Comparison of ENCODE assay signal across 18 mouse cellular contexts in genomic region chr2:33801336-33801735, GRCm38 (mm10).
A peak's percentile ranks its signal among the peaks of the same experiment; 100 is the strongest.
DNase-seq lines count a peak whose midpoint lies in the region; ATAC-seq and TF ChIP-seq lines count a peak whose summit lies in the region.
"Had no signal": no experiment of that assay in that cellular context is flagged by ENCODE, and none has a peak within 500 bp of the region (broad histone marks: within the 10 kb centered on the region; RNA-seq: fewer than 3 reads in every experiment).

No protein-coding gene starts in this region.

- H3K4me3 ChIP-seq in gastrocnemius, adult 2 months: peak overlapping the region; percentile 44
- H3K4me3 ChIP-seq in limb, embryonic 10.5 days: no peak overlapping the region
- no peak overlapping the region for H3K4me3 ChIP-seq in lung, embryonic 15.5 days
- H3K4me3 ChIP-seq: embryonic facial prominence, embryonic 10.5 days; heart, embryonic 15.5 days; stomach, embryonic 15.5 days had no signal

- no peaks in the 10 kb centered on the region for H3K9me3 ChIP-seq in limb, embryonic 10.5 days (replicated peaks)
- H3K9me3 ChIP-seq in lung, embryonic 15.5 days: no peaks in the 10 kb centered on the region
- H3K9me3 ChIP-seq: embryonic facial prominence, embryonic 10.5 days; heart, embryonic 15.5 days; stomach, embryonic 15.5 days had no signal

- DNase-seq in gastrocnemius, adult 2 months: peak; percentile 25
- DNase-seq in gastrocnemius, postnatal 4 days (ENCODE audit: low spot score in 2 of 2): no peak
- DNase-seq in limb, embryonic 10.5 days (ENCODE audit: low spot score): no peak
- peak; percentile 31 to 75 for DNase-seq in lung, postnatal 4 days
- DNase-seq in embryo, embryonic 10.5 days (ENCODE audit: low spot score): no peak
- DNase-seq in layer of hippocampus, postnatal 36 days: no peak
- DNase-seq: adrenal gland, postnatal 25 days; cerebellum, adult 8-10 months; heart, postnatal 36 days; kidney, postnatal 36 days; thymus, adult 18-20 months; thymus, postnatal 36 days had no signal

- H3K27me3 ChIP-seq in limb, embryonic 10.5 days (ENCODE audit: low read depth, poor library complexity, severe bottlenecking): no peaks in the 10 kb centered on the region
- no peaks in the 10 kb centered on the region for H3K27me3 ChIP-seq in lung, embryonic 15.5 days
- H3K27me3 ChIP-seq: heart, embryonic 15.5 days; stomach, embryonic 15.5 days had no signal

- no peak overlapping the region for H3K9ac ChIP-seq in lung, embryonic 15.5 days
- H3K9ac ChIP-seq: heart, embryonic 15.5 days; stomach, embryonic 15.5 days had no signal

- H3K4me2 ChIP-seq in lung, embryonic 15.5 days: no peak overlapping the region
- H3K4me2 ChIP-seq: heart, embryonic 15.5 days; stomach, embryonic 15.5 days had no signal

- intact Hi-C loops in gastrocnemius, adult 2 months (cut with DNase I): no loop called here

- peak overlapping the region; percentile 53 for H3K27ac ChIP-seq in gastrocnemius, adult 2 months
- H3K27ac ChIP-seq in limb, embryonic 10.5 days: peak overlapping the region; percentile 70
- peak overlapping the region; percentile 55; the same call in 1 of the 2 replicates for H3K27ac ChIP-seq in lung, embryonic 15.5 days
- H3K27ac ChIP-seq: embryonic facial prominence, embryonic 10.5 days; heart, embryonic 15.5 days; stomach, embryonic 15.5 days had no signal

- WGBS in limb, embryonic 10.5 days: 79% methylated on average over 8 of the region's 8 CpGs
- WGBS in lung, embryonic 15.5 days: 62% methylated on average over 8 of the region's 8 CpGs

- no peak for TF ChIP-seq CTCF in gastrocnemius, adult 2 months (IDR thresholded peaks at IDR 0.05)

- no peak for ATAC-seq in lung, embryonic 15.5 days (ENCODE audit: borderline replicate concordance, extremely low read depth, low FRiP score, low TSS enrichment)
- ATAC-seq: CD4-positive, CD25-positive, alpha-beta regulatory T cell, adult 4 months; intestine, postnatal 0 days had no signal

- H3K36me3 ChIP-seq in limb, embryonic 10.5 days: peaks cover 29% of the 10 kb centered on the region
- H3K36me3 ChIP-seq in lung, embryonic 15.5 days: 0 out of 2 replicates have a peak, but pooled peaks cover 4% of the 10 kb centered on the region
- H3K36me3 ChIP-seq: heart, embryonic 15.5 days had no signal

- H3K4me1 ChIP-seq in limb, embryonic 10.5 days: peaks cover 65% of the 10 kb centered on the region
- peaks cover 21% of the 10 kb centered on the region for H3K4me1 ChIP-seq in lung, embryonic 15.5 days
- H3K4me1 ChIP-seq: stomach, embryonic 15.5 days had no signal

Comparison
In these comparisons a context has a peak if more than half of its experiments do, and no peak if none do; other contexts are left out.
1. DNase-seq: peak in gastrocnemius, adult 2 months (single experiment) and lung, postnatal 4 days (2 of 2); none in gastrocnemius, postnatal 4 days (0 of 2), limb, embryonic 10.5 days (single experiment), embryo, embryonic 10.5 days (single experiment) and layer of hippocampus, postnatal 36 days (0 of 2).
2. Peak in every context shown above with its lines, with median percentiles within 50 percentile points of each other: H3K27ac ChIP-seq.